Mouse (Mus musculus): ENCODE measurements around the gene Gm42791. TPM values are rescaled to one million over a fixed set of nuclear protein-coding genes. Genes with fewer than 3 reads are reported as not detected.

The Gm42791 gene
- polyA plus RNA-seq, 1 experiment from 2014 or later, result 0.42 TPM

DNA sequence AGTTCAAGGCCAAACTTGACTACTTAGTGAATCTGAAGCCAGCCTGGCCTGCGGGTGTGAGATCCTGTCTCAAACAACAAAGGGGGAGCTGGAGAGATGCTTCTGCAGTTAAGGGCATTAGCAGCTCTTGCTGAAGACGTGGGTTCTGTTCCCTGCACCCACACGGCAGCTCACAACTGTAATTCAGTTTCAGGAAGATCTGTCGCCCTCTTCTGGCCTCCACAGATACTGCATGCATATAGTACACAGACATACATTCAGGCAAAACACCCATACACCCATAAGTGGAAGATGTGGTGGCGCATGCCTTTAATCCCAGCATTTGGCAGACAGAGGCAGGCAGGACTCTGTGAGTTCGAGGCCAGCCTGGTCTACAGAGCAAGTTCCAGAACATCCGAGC, 5.5 kb downstream of the Gm42791 start:
- no peak overlapping the region for H3K4me3 ChIP-seq (ENCODE audit: low read depth, low read length)
- H3K9me3 ChIP-seq (ENCODE audit: low read length), result peaks cover 7% of the 10 kb centered on the region
- WGBS (ENCODE audit: insufficient replicate concordance), result 82% methylated on average over 7 of the region's 7 CpGs
- no peak overlapping the region for H3K9ac ChIP-seq (replicated peaks)
- no peak overlapping the region for H3K4me2 ChIP-seq (ENCODE audit: low read depth, low read length)
- H3K4me1 ChIP-seq (ENCODE audit: insufficient read depth), result no peaks in the 10 kb centered on the region
- TF ChIP-seq EP300 (IDR thresholded peaks at IDR 0.05; ENCODE audit: low read depth) (no peak), CTCF (IDR thresholded peaks at IDR 0.05; ENCODE audit: low read depth) (peak; percentile 66)
- ATAC-seq, result no peak
- H3K27me3 ChIP-seq (ENCODE audit: insufficient read depth, low read length), result no peaks in the 10 kb centered on the region
- no peaks in the 10 kb centered on the region for H3K36me3 ChIP-seq (replicated peaks; ENCODE audit: insufficient read depth, low read length)
- no peak for DNase-seq
- no peak overlapping the region for H3K27ac ChIP-seq (ENCODE audit: low read depth)

DNA sequence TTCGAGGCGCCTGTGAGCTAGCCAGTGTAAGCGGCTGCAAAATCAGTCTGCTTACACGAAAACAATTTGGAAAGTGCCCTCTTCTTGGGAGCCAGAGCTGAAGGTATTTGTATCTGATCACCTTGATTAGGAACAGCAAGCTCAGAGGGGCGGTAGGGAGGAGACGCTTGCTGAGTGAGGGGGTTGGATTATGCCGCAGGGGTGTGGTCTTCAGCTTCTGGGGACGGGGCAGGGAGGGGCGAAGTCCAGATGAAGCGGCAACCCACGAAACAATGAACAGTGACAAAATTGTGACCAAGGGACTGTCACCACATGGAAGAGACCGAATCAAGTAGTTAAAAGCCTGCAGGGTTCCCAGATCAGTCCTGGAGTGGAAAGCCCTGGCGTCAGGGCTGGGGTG, 10.0 kb downstream of the Gm42791 start:
- Histone ChIP-seq H3K9ac (replicated peaks) (no peak overlapping the region), H3K4me2 (ENCODE audit: low read depth, low read length) (no peak overlapping the region), H3K27me3 (ENCODE audit: insufficient read depth, low read length) (no peaks in the 10 kb centered on the region), H3K4me1 (ENCODE audit: insufficient read depth) (peaks cover 5% of the 10 kb centered on the region), H3K4me3 (ENCODE audit: low read depth, low read length) (no peak overlapping the region), H3K27ac (ENCODE audit: low read depth) (no peak overlapping the region), H3K9me3 (ENCODE audit: low read length) (peaks cover 13% of the 10 kb centered on the region), H3K36me3 (replicated peaks; ENCODE audit: insufficient read depth, low read length) (no peaks in the 10 kb centered on the region)
- WGBS (ENCODE audit: insufficient replicate concordance), result 59% methylated on average over 13 of the region's 13 CpGs
- DNase-seq, result no peak
- ATAC-seq, result no peak
- TF ChIP-seq EP300 (IDR thresholded peaks at IDR 0.05; ENCODE audit: low read depth) (no peak), CTCF (IDR thresholded peaks at IDR 0.05; ENCODE audit: low read depth) (no peak)

DNA sequence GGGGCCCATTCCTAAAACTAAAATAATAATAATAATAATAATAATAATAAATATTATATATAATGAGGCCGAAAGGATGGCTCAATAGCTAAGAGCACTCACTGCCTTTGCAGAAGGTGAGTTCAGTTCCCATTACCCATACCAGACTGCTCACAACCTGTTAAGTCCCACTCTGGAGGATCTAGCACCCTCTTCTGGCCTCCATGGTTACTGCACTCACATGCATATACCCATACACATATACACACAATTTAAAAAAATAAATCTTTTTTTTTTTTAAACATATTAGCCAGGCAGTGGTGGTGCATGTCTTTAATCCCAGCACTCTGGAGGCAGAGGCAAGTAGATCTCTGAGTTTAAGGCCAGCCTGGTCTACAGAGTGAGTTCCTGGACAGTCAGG, 11.3 kb downstream of the Gm42791 start:
- ATAC-seq (no peak), DNase-seq (no peak)
- Histone ChIP-seq H3K9me3 (ENCODE audit: low read length) (peaks cover 13% of the 10 kb centered on the region), H3K36me3 (replicated peaks; ENCODE audit: insufficient read depth, low read length) (no peaks in the 10 kb centered on the region), H3K9ac (replicated peaks) (no peak overlapping the region), H3K27me3 (ENCODE audit: insufficient read depth, low read length) (no peaks in the 10 kb centered on the region), H3K4me3 (ENCODE audit: low read depth, low read length) (no peak overlapping the region), H3K4me2 (ENCODE audit: low read depth, low read length) (no peak overlapping the region), H3K27ac (ENCODE audit: low read depth) (no peak overlapping the region), H3K4me1 (ENCODE audit: insufficient read depth) (peaks cover 8% of the 10 kb centered on the region)
- WGBS (ENCODE audit: insufficient replicate concordance), result 95% methylated on average over 1 of the region's 1 CpGs
- TF ChIP-seq CTCF (IDR thresholded peaks at IDR 0.05; ENCODE audit: low read depth) (no peak), EP300 (IDR thresholded peaks at IDR 0.05; ENCODE audit: low read depth) (no peak)

DNA sequence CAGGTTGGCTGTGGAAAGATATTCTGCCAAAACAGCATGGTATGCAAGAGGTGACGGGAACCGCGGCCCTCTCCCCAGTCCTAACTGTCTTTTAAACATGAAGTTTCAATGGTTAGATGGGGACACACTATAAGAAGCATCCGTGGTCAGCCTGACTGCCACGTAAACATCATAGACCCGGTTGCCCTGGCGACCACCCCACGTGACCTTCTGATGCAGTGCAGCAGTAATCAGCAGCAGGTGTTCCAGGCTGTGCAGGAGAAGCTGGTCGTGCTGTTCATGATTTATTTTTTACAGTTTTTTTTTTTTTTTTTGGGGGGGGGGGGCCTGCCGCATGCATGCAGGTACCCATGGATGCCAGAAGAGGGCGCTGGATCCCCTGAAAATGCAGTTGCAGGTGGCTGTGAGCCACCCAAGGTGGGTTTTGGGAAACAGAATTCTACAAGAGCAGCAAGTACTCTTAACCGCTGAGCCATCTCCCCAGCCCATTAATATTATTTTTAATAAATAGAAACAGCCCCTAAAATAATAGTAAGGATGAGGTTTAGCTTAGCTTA, 11.8 kb downstream of the Gm42791 start:
- H3K9ac ChIP-seq (replicated peaks), result no peak overlapping the region
- no peak overlapping the region for H3K4me2 ChIP-seq (ENCODE audit: low read depth, low read length)
- DNase-seq (no peak), ATAC-seq (no peak)
- 83% methylated on average over 12 of the region's 12 CpGs for WGBS (ENCODE audit: insufficient replicate concordance)
- no peak overlapping the region for H3K4me3 ChIP-seq (ENCODE audit: low read depth, low read length)
- no peak overlapping the region for H3K27ac ChIP-seq (ENCODE audit: low read depth)
- H3K4me1 ChIP-seq (ENCODE audit: insufficient read depth), result peaks cover 8% of the 10 kb centered on the region
- TF ChIP-seq CTCF (IDR thresholded peaks at IDR 0.05; ENCODE audit: low read depth) (no peak), EP300 (IDR thresholded peaks at IDR 0.05; ENCODE audit: low read depth) (no peak)
- H3K27me3 ChIP-seq (ENCODE audit: insufficient read depth, low read length), result no peaks in the 10 kb centered on the region
- H3K9me3 ChIP-seq (ENCODE audit: low read length), result peaks cover 13% of the 10 kb centered on the region
- no peaks in the 10 kb centered on the region for H3K36me3 ChIP-seq (replicated peaks; ENCODE audit: insufficient read depth, low read length)

DNA sequence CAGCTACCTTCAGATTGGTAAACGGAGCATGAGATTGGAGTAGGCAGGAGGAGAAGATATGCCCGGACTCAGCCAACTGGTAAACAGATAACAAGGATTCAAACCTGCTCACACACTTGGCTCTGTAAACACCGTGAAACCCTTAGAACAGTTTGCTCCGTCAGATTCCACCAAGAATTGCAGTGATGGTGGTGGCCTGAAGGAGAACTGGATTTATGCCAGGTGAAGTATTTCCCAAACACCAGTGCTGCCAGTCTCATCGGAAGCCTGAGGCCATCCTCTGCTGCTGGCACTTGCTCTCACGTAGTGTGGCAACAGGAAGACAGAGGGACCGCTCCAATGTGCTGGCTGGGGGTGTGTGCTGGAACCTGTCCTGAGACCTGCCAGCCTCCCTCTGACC, 12.6 kb downstream of the Gm42791 start:
- Histone ChIP-seq H3K27me3 (ENCODE audit: insufficient read depth, low read length) (no peaks in the 10 kb centered on the region), H3K4me1 (ENCODE audit: insufficient read depth) (peaks cover 14% of the 10 kb centered on the region), H3K27ac (ENCODE audit: low read depth) (no peak overlapping the region), H3K36me3 (replicated peaks; ENCODE audit: insufficient read depth, low read length) (no peaks in the 10 kb centered on the region), H3K4me3 (ENCODE audit: low read depth, low read length) (no peak overlapping the region), H3K9ac (replicated peaks) (no peak overlapping the region), H3K4me2 (ENCODE audit: low read depth, low read length) (no peak overlapping the region), H3K9me3 (ENCODE audit: low read length) (peaks cover 7% of the 10 kb centered on the region)
- ATAC-seq, result no peak
- TF ChIP-seq CTCF (IDR thresholded peaks at IDR 0.05; ENCODE audit: low read depth), result no peak
- no peak for TF ChIP-seq EP300 (IDR thresholded peaks at IDR 0.05; ENCODE audit: low read depth)
- 79% methylated on average over 7 of the region's 7 CpGs for WGBS (ENCODE audit: insufficient replicate concordance)
- no peak for DNase-seq

DNA sequence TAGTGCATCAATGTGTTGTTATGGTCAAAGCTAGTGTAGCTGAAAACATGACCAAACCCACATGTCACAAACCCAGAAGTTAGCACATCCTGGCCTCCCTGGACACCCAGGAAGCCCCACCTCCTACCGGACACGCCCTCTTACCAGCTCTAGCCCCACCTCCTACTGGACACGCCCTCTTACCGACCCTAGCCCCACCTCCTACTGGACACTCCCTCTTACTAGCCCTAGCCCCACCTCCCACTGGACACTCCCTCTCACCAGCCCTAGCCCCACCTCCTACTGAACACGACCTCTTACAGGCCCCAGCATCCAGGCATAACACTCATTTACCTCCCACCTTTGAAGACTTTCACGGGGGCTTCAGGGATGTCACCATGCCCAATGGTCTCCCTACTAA, 14.3 kb downstream of the Gm42791 start:
- peak; percentile 71 for ATAC-seq

More for the DNA sequence above, 14.3 kb downstream of the Gm42791 start:
- peak; percentile 80 for DNase-seq
- Histone ChIP-seq H3K4me3 (ENCODE audit: low read depth, low read length) (no peak overlapping the region), H3K36me3 (replicated peaks; ENCODE audit: insufficient read depth, low read length) (no peaks in the 10 kb centered on the region), H3K4me2 (ENCODE audit: low read depth, low read length) (no peak overlapping the region), H3K9me3 (ENCODE audit: low read length) (peaks cover 6% of the 10 kb centered on the region; the same call in 1 of the 2 replicates), H3K27me3 (ENCODE audit: insufficient read depth, low read length) (no peaks in the 10 kb centered on the region), H3K27ac (ENCODE audit: low read depth) (no peak overlapping the region), H3K4me1 (ENCODE audit: insufficient read depth) (peaks cover 18% of the 10 kb centered on the region), H3K9ac (replicated peaks) (no peak overlapping the region)
- TF ChIP-seq EP300 (IDR thresholded peaks at IDR 0.05; ENCODE audit: low read depth) (no peak), CTCF (IDR thresholded peaks at IDR 0.05; ENCODE audit: low read depth) (no peak)
- 55% methylated on average over 6 of the region's 6 CpGs for WGBS (ENCODE audit: insufficient replicate concordance)

All from liver, postnatal 0 days (tissue).